Mouse (Mus musculus): ENCODE results near the gene Tbc1d22a.

DNA sequence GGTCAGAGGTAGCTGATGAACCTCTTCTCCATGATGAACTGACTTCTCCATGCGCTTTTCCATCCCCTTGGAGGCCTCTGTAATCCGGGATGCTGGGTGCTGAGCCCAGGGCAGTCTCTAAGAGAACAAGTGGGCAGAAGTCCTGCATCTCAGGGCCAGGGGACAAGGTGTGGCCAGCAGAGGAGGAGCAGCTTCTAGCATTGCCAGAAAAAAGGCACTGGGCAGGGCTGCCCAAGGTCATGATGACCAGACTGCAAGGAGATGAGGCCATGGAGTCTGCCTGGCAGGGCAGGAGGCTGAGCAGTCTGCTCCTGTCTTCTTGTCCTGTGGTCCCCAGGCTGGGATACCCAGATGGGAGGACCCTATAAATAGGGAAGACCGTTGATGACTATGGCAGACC, 220.0 kb downstream of the Tbc1d22a start:
- TF ChIP-seq POLR2A (IDR thresholded peaks at IDR 0.05; ENCODE audit: borderline replicate concordance, extremely low read depth, low read depth, low read length) (no peak), CTCF (IDR thresholded peaks at IDR 0.05; ENCODE audit: insufficient read depth, low read length) (no peak)
